Mouse (Mus musculus): ENCODE results near the gene Mylk4. TPM values are rescaled to one million over a fixed set of nuclear protein-coding genes. Genes with fewer than 3 reads are reported as not detected.

The Mylk4 gene
- 1 to 10 TPM in 1 of 2 experiments, under 1 TPM in 1; 0.73 to 1.0 TPM for total RNA-seq (2021)
- long read RNA-seq, result 0 reads

GRCm38 (mm10) chr13:32783816-32784215, at the start of gene Mylk4:
Mylk4 (minus strand) TSS chr13:32783954.
- no peak for DNase-seq (ENCODE audit: low spot score in 2 of 2)

GRCm38 (mm10) chr13:32833237-32833636, 49.5 kb upstream of the Mylk4 start:
- DNase-seq (ENCODE audit: low spot score in 2 of 2), result no peak

GRCm38 (mm10) chr13:32832776-32833175, 49.0 kb upstream of the Mylk4 start:
- DNase-seq (ENCODE audit: low spot score in 2 of 2), result no peak

- DNase-seq (ENCODE audit: low spot score in 2 of 2), result no peak
Observed at GRCm38 (mm10) chr13:32831505-32832273, 47.9 kb upstream of the Mylk4 start.

- no peak for DNase-seq (ENCODE audit: low spot score in 2 of 2)
Observed at GRCm38 (mm10) chr13:32828886-32829285, 45.1 kb upstream of the Mylk4 start.

- peak; percentile 50 to 55 for DNase-seq (ENCODE audit: low spot score in 2 of 2)
Observed at GRCm38 (mm10) chr13:32827951-32828350, 44.2 kb upstream of the Mylk4 start.

- no peak for DNase-seq (ENCODE audit: low spot score in 2 of 2)
Observed at GRCm38 (mm10) chr13:32827111-32827822, 43.5 kb upstream of the Mylk4 start.

- DNase-seq (ENCODE audit: low spot score in 2 of 2), result no peak
Observed at GRCm38 (mm10) chr13:32825546-32825945, 41.8 kb upstream of the Mylk4 start.

- DNase-seq (ENCODE audit: low spot score in 2 of 2), result no peak
Observed at GRCm38 (mm10) chr13:32824377-32825330, 40.9 kb upstream of the Mylk4 start.

GRCm38 (mm10) chr13:32823126-32823525, 39.4 kb upstream of the Mylk4 start:
- no peak for DNase-seq (ENCODE audit: low spot score in 2 of 2)

- DNase-seq (ENCODE audit: low spot score in 2 of 2), result no peak
Observed at GRCm38 (mm10) chr13:32821671-32822070, 37.9 kb upstream of the Mylk4 start.

- DNase-seq (ENCODE audit: low spot score in 2 of 2), result no peak
Observed at GRCm38 (mm10) chr13:32819926-32820325, 36.2 kb upstream of the Mylk4 start.

- no peak for DNase-seq (ENCODE audit: low spot score in 2 of 2)
Observed at GRCm38 (mm10) chr13:32819241-32819640, 35.5 kb upstream of the Mylk4 start.

- no peak for DNase-seq (ENCODE audit: low spot score in 2 of 2)
Observed at GRCm38 (mm10) chr13:32807624-32808023, 23.9 kb upstream of the Mylk4 start.

GRCm38 (mm10) chr13:32806820-32807219, 23.1 kb upstream of the Mylk4 start:
- no peak for DNase-seq (ENCODE audit: low spot score in 2 of 2)

GRCm38 (mm10) chr13:32803701-32804345, 20.1 kb upstream of the Mylk4 start:
- no peak for DNase-seq (ENCODE audit: low spot score in 2 of 2)

- peak in 1 of 2 experiments; percentile 66 for DNase-seq (ENCODE audit: low spot score in 2 of 2)
Observed at GRCm38 (mm10) chr13:32802259-32803081, 18.7 kb upstream of the Mylk4 start, which contains the start of gene D930007J09Rik. D930007J09Rik (minus strand) TSS chr13:32802849.

GRCm38 (mm10) chr13:32801693-32802221, 18.0 kb upstream of the Mylk4 start, which contains the start of gene Wrnip1:
Wrnip1 (plus strand) TSS chr13:32802038.
- DNase-seq (ENCODE audit: low spot score in 2 of 2), result peak; percentile 96 to 97

- DNase-seq (ENCODE audit: low spot score in 2 of 2), result no peak
Observed at GRCm38 (mm10) chr13:32800859-32801258, 17.1 kb upstream of the Mylk4 start.

All from layer of hippocampus, postnatal 10 days (tissue).